Mouse (Mus musculus): ENCODE results near the gene Hmgcs2.

The Hmgcs2 gene

DNA sequence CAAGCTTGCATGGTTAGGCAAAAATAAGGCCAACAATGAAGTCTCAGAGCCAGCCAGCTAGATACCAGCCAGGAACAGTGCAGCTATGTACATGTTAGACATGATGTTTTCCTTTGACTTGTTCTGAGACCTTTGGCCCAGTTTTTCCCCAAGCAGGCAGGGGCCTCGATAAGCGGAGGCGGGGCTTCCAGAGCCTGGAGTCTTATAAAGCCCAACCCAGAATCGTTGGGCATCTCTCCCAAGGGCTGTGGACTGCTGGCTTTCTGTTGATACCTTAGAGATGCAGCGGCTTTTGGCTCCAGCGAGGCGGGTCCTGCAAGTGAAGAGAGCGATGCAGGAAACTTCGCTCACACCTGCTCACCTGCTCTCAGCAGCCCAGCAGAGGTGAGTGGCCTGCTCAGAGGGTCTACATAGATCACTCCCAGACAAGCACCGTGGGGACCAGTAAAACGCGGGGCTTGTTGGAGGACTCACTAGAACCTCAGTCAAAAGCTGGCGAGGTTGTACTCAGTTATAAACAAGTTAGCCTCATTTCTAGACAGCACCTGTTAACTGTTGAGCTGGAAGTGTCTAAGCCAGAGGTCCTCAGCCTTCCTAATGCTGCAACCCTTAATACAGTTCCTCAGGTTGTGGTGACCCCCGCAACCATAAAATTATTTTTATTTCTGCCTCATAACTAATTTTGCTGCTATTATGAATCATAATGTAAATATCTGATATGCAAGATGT lies at the start of gene Hmgcs2:
Gene Hmgcs2 (plus strand): TSS at position 232 of the 729 bp plus-strand sequence.
- DNase-seq (ENCODE audit: low read depth), result no peak

DNA sequence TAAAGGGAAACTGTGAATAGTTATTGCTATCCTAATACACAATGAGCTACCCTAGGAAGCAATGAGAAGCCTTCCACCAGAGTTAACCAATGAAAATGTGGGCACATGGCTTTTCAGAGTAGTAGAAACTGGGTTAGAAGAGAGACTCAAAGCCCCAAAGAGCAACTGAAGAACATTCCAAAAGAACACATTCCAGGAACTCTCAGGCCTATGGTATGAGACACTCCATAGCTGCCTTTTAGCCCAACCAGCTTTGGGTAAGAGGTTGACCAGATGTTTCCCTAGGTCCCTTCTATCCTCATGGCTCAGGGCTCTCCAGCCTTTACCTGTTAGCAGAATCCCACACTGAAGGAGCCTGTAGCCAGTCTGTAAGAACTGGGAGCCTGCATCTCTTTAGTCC lies 46.7 kb upstream of the Hmgcs2 start:
- no peak for DNase-seq (ENCODE audit: low read depth)

DNA sequence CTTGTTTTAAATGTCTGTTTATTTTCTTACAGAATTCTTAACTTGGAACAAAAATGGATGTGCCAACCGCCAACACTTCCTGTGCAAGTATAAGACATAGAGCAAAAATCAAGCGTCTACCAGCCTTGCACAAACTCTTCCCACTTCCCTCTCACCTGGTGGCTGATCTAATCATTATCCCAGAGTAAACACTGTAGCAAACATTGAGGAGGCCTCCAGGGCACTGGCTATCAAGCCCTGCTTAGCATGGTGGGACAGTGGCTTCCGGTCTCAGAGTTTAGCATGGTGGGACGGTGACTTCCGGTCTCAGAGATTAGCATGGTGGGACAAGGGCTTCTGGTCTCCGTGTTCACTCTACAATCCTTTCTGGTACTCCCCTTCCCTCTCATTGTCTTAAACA lies 44.0 kb upstream of the Hmgcs2 start:
- no peak for DNase-seq (ENCODE audit: low read depth)

DNA sequence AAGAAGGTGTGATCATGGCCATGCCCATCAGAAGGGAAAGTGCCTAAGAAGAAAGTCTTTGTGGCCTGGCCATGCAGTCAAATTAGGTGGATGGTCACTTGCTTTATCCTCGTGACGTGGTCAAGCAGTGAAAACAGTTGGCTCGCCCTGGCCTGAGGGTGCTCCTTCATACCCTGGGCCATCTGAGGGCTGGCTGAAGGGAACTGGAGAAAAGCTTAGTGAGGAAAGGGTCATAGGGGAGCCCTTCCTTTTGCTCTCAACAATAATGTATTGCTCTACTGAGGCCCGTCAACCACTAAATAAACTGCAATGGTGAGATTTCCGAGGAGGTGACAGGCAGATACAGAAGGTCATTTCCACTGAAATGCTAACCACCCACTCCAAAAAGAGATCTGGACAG lies 43.0 kb upstream of the Hmgcs2 start:
- DNase-seq (ENCODE audit: low read depth), result no peak

DNA sequence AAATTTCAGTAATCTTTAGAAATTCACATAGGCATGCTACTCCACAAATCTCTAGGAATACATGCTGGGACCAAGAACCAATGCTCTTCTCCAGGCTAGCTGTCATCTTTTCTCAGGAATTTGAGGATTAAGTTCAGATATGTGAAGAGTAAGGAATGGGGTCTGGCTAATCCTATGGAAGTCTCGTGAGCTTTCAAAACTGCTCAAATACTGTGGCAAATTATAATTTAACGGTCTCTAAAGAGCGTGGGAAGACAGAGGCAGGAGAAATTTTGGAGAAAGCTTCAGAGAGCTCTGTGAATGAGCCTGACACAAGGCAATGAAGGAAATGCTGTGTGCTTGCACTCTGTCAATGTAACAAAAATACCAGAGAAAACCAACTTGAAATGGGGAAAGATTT lies 42.1 kb upstream of the Hmgcs2 start:
- DNase-seq (ENCODE audit: low read depth), result no peak

DNA sequence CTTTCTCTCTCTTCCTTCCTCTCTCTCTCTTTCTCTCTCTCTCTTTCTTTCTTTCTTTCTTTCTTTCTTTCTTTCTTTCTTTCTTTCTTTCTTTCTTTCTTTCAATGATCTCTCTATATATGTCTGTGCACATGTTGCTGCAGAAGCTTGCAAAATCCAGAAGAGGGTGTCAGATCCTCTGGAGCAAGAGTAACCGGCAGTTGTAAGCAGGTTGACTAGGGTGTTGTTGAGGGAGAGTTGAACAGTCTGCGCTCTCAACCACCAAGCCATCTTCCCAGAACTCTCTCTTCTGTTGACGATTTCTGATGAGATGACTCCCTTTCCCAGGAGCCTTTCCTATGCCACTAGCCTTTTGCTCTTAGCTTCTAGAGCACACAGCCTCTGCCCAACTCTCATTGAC lies 38.2 kb upstream of the Hmgcs2 start:
- no peak for DNase-seq (ENCODE audit: low read depth)

DNA sequence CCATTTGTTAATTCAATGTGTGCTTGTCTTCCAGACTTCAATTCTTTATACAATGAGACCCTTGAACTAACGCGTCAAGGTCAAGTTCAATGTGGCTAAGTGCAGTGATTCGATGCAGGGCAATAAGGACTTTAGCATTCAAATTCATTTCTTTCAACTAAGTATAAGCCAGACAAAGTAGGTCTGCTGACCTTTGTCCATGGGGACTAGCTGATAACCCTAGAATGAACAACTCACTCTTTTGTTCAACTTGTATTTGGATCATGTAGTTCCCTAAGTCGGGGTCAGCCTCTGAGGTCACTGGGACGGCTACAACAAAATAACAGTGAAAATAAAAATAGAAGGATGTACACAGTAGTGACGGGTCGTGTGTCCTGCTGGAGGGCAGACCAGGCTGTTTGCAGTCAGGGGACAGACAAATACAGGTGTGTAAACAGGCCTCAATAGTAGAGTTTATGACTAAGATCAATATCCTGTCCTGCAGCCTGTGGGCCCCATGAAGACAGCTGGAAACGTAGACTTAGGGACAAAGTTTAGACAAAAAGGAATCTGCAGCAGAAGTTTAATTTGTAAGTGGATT lies 37.7 kb upstream of the Hmgcs2 start:
- DNase-seq (ENCODE audit: low read depth), result no peak

DNA sequence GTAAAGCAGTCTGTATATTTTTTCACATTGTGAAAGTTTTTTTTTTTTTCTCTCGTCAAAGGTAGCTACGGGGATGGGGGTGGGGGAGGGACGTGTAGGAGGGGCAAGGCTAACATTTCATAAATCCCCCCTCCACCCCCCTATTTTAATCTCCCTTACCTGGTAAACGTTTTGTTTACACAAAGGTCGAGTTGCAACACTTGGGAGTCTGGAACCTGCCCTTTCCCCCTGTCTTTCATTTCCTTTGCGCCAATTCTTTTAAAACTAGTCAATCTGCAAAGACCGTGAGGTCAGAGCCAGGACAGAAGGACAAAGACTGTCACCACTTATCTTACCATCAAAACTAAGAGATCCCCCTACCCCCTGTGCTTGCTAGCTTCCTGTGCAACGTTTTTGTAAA lies 34.3 kb upstream of the Hmgcs2 start:
- no peak for DNase-seq (ENCODE audit: low read depth)

DNA sequence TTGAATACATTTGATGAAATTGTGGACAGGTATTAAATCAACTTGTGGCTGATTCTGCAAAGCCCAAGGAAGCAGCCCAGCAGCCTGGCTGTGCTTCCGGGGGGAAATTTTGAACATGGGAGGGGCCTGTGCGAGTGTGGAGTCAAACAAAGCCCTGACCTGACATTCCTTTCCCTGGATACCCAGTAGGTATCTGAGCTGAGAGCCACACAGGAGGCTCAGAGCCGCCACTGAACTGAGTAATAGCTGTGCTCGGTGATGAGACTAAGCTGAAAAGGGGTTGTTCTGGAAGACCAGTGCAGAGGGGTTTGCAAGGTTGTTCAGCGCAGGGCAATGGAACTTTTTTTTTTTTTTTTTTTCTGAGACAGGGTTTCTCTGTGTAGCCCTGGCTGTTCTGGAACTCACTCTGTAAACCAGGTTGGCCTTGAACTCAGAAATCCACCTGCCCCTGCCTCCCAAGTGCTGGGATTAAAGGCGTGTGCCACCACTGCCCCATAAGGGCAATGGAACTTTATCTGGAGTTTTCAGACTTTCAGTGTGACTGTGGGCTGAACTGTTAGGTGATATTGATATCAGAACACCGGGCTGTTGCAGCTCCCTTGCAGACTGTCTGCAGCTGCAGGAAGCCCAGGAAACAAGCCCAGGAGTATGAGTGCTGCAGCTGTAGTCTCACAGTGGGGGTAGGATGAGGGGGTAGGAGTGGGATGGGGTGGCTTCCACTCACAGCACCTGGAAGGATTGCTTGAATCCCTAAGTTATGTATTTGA lies 33.1 kb upstream of the Hmgcs2 start:
- DNase-seq (ENCODE audit: low read depth), result no peak

DNA sequence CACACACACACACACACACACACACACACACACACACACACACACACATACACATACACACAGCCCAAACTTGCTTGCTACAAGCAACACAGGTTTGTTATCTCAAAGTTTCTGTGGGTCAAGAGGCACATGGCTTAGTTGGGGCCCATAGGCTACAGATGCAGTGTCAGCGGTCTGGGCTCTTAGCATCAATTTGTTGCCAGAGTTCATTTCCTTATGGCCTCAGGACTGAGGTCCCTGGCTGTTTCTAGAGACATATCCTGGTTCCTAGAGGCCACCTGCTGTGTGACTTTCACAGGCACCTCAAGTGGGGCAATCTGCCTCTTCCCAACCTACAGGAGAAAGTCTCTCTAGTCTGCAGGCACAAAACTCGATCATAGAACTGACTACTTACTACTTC lies 30.9 kb upstream of the Hmgcs2 start:
- no peak for DNase-seq (ENCODE audit: low read depth)

DNA sequence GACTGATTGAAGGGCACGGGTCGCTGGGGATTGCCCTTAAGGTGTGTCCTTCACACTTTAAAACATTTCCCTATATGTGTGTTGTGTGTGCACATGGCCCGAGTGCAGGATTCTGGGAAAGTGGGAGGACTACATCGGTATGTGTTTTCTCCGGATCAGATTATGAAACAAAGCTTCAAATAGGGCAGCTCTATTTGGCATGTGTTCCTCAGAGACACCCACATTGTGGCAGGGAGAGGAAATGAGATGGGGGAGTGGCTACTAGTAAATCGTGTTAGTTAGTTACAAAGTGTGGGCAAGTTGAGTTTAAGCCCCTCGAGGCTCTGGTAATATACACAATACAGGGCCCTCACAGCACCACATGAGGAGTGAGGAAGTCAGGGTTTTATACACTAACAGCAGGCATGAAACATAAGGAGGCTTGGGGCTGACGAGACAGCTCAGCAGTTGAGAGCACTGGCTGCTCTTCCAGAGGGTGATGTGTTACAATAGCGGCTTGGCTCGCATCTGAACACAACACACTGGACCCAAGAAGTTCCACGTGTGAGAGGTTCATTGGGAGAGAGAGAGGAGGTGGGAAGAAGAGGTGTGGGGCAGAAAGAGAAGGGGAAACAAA lies 30.3 kb upstream of the Hmgcs2 start:
- no peak for DNase-seq (ENCODE audit: low read depth)

DNA sequence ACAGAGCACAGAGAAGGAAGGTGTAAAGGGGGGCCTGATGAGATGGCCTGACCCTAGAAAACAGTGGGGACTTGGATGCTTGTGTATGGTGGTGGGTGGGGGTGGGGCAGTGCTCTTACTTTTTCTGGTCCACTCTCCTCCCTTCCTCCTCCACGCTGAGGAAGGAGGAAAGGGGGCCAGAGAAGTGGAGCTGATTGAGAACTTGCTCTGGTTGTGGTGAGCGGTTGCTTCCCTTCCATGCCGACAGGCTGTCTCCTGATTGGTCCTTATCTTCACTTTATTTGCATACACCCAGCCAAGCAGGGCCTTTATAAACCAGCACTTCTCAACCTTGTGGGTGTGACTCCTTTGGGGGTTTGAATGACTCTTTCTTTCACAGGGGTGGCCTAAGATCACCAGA lies 26.2 kb upstream of the Hmgcs2 start:
- no peak for DNase-seq (ENCODE audit: low read depth)

DNA sequence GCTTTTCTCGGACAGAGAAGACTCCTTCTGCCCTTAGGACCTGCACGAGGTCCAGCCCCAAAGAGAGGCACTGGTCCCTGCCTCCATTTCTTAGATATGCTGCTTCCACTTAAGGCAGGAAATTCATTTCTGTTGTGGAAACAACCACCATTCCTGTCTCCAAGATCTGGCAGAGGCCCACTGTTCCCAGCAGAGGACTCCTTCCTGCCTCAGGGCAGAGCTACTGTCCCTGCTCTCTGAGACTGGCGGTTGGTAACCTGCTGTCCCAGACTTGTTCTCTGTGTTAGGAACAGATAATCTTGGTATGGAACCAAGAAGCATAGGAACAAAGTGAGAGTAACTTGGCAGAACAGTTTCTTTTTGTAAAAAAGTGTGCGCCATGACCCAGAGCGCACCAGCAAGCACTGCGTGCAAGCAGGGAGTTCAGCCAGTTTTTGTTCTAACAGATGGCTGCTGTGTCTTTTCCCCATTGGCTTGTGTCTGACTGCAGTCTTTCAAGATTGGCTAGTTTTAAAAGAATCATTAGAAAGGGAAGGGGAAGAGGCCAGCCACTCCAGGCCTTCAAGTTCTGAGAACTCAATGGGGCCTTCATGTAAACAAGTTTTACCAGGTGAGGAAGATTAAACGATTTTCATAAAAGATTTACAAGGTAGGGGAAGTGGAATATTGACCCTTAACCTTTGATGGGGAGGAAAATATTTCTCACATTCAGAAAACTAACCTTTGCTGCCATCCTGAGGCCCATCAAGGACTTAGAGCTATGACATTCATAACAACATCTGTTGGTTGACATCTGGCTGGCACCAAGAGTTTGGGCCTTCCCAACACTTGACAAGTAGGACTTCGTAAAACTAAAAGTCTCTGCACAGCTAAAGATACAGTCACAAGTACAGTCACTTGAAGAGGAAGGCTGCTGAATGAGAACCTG lies 25.3 kb upstream of the Hmgcs2 start:
- no peak for DNase-seq (ENCODE audit: low read depth)

DNA sequence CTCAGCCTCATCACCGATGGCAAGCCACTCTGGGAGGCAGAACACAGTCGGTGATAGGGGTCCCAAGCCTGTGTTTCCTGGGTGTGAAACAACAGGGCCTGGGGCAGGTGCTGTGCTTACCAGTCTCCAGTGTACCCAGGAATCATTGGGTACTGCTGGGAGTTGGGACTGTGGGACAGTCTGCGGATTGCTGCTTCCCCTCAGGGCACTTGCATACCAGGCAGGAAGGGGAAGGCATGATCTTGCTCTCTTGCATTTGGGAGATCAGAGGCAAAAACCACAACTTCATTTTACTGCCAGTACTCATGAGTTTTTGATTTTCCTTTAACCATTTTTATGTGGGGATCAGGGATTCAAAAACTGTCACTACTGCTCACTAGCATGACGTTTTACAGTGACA lies 21.5 kb upstream of the Hmgcs2 start:
- DNase-seq (ENCODE audit: low read depth), result no peak

DNA sequence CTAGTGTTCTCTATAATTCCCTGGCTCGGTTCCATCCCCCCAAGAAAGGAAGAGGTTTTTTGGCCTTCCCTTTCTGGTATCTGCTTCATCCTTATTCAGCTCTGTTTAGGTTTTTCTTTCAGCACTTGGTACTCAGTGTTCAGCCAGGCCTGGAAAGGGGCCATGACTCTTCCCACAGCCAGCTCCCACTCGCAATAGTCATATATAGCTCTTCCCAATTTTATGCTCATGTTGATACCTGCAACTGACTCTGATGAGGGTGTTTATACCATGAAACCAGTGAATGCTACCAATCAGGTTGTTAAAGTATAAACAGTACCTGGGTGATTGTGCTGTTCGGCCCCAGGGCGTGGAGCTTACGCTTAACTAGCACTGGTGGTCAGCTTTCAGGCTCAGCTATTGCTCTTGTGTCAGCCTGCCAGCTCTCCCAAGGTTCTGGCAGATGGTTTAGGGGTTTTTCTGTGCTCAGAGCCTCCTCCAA lies 20.9 kb upstream of the Hmgcs2 start:
- no peak for DNase-seq (ENCODE audit: low read depth)

DNA sequence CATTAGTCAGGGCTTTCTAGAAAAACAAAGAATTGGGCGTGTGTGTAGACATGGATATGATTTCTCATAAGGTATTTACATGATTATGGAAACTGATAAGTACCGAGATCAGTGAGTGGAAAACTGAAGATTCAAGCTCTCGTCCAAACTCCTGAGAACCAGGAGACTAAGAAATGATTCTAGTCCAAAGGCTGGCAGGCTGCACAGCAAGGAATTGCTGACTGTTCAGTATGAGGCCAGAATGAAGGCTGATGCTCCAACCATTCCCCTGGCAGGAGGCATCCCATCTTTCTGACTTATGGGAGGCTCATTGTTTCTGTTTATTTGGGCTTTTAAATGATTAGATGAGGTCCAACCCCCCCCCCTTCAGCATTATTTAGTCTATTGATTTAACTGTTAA lies 19.7 kb upstream of the Hmgcs2 start:
- DNase-seq (ENCODE audit: low read depth), result no peak

DNA sequence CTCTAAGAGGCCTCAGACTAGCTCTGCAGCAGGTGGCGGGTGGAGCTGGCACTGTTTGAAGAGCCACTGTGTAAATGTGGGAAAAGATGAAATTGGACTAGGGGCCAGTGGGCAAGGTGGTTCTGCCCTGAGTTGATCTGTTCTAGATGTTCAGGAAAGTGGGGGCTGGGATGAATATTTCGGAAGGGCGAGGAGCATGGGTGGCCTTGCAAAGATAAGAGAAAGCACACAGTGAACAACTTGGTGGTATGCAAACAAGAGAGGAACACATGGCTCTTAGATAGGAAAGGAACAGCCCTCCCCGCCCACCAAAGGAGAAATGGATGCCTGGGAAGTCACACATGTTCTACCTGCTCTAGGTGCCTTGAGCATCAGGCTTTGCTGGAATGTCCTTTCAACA lies 18.8 kb upstream of the Hmgcs2 start:
- DNase-seq (ENCODE audit: low read depth), result no peak

DNA sequence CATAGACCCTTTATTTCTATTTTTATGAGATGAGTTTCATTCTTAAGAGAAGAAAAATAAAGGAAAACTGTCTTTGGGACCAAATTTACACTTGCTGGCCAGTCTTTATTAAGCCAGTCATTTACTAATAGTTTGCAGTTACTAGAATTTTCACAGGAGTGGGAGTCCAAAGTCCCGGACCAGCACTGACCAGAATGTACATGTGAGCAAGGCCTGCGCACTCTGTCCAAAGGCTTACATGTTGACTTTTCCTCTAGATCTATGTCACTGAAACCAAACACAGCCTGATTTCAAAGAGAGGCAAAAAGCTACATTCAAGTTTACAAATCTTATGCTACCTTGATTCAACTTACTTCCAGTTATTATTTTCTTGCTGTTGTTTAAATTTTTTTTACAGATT lies 18.1 kb upstream of the Hmgcs2 start:
- DNase-seq (ENCODE audit: low read depth), result no peak

DNA sequence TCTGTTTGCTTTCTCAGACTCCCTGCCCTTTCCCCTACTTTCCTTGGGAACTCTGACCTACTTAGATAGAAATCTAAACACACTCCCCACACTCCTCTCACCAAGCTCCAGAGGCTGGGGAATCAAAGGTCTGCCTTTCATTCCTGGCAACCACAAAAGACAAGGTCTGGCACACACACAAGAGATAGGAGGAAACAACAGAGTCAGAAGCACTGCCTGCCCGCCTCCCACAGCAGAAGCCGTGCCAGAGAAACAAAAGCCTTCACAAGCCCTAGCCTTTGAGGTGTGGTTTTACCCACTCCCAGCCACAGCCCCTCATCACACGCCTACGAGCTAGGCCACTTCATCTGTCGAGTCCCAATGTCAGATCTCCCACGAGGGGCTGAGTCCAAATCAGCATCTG lies 13.0 kb upstream of the Hmgcs2 start:
- DNase-seq (ENCODE audit: low read depth), result peak; percentile 64

DNA sequence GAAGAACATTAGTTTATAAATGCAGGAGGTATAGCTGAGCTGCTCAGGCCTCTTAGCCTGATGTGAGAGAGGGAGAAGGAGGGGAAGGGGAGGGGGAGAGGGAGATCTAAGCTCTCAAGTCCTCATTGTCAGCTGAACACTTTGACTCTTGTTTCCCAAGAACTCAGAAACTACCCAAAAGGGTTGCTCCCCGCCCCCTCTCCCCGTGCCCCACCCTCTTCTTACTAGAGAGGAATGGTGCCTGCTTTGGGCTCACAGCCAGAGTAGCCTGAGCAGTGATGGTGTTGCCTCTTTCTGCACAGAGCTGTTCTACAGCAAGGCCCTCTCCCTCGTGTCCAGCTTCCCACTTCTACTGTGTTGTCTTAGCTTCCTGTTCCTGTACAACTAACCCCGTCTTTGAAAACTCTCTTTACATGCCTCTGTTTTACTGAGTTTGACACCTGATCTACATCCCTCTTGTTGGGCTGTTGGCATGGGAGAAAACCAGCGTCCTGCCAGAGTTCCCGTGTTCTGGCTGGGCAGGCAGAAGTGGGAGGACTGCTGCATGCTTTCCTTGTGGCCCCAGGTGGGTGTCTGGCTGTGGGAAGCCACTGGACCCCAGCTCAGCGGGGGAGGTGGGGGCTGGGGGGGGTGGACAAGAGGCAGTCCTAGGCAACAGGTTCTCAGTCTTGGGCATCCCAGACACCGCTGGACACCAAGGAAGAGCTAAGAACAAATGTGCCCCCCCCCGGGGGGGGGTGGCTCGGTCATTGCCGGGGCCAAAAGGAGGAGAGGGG lies 6.4 kb upstream of the Hmgcs2 start:
- DNase-seq (ENCODE audit: low read depth), result no peak

DNA sequence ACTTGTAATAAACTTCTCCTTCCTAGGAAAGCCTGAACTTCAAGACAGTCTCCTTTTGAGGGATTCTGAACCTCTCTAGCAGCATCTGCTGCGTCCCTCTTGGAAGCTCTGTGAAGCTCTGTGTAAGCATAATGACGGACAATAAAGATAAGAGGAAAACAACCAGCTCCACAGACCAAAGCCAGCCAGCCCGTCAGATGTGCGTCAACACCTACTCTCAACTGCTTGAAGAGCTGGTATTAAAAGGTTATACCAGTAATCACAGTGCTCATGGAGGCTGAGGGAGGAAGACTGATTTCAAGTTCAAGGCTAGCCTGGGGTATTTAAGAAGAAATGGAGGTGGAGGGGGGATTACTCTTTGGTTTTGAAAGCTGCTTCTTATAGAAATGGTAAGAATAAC lies 553 bp upstream of the Hmgcs2 start:
- no peak for DNase-seq (ENCODE audit: low read depth)
